Mouse (Mus musculus) lung, embryonic 16.5 days (tissue): ENCODE measurements around the gene Ntf5. TPM values are rescaled to one million over a fixed set of nuclear protein-coding genes. Genes with fewer than 3 reads are reported as not detected.

Experiments used
- ATAC-seq: fragments of 200-750 bp; cut with Nextera tagmentation; 2 replicates; pipeline ENCODE4 v1.8.0; 2017; ENCODE audit warnings: low read depth, mild to moderate bottlenecking, moderate library complexity
- H3K27ac ChIP-seq: fragments of 300-500 bp; sonication (generic); 2 replicates; pipeline ENCODE4 v1.5.1; 2014; ENCODE audit warnings: mild to moderate bottlenecking, control low read depth, low read length
- H3K27me3 ChIP-seq: fragments of 300-500 bp; sonication (generic); 2 replicates; pipeline ENCODE4 v1.6.1; 2014; ENCODE audit warnings: low read depth, low read length, mixed read lengths; ENCODE audit not compliant: control insufficient read depth, insufficient read depth
- H3K36me3 ChIP-seq: fragments of 300-500 bp; sonication (generic); 2 replicates; pipeline ENCODE4 v1.6.1; 2014; ENCODE audit warnings: low read length; ENCODE audit not compliant: control insufficient read depth, insufficient read depth
- H3K4me1 ChIP-seq: fragments of 300-500 bp; sonication (generic); replicated peaks from 2 replicates; pipeline ENCODE4 v1.6.1; 2014; ENCODE audit warnings: low read length, mixed read lengths; ENCODE audit not compliant: control insufficient read depth, insufficient read depth
- H3K4me2 ChIP-seq: fragments of 300-500 bp; sonication (generic); 2 replicates; pipeline ENCODE4 v1.6.1; 2014; ENCODE audit warnings: low read depth, low read length, control low read depth
- H3K4me3 ChIP-seq: fragments of 300-500 bp; sonication (generic); 2 replicates; pipeline ENCODE4 v1.5.1; 2014; ENCODE audit warnings: mild to moderate bottlenecking, low read length, control low read depth
- H3K9ac ChIP-seq: fragments of 300-500 bp; sonication (generic); 2 replicates; pipeline ENCODE4 v1.6.1; 2014; ENCODE audit warnings: low read length, control low read depth
- H3K9me3 ChIP-seq: fragments of 300-500 bp; sonication (generic); 2 replicates; pipeline ENCODE4 v1.6.1; 2016; ENCODE audit warnings: low read length; ENCODE audit not compliant: control insufficient read depth
- WGBS: fragments of 180-500 bp; shearing (Covaris S2); extraction: QIAGEN DNeasy Blood & Tissue Kit; methylation state at CpG from one replicate; pipeline ENCODE4 v1.1.7; 2014; 5-methylcytosine and 5-hydroxymethylcytosine counted together
- polyA plus RNA-seq: library from polyadenylated mRNA; unstranded; fragments of >200 nt; fragmentation: Nextera tagmentation; extraction: Ambion mirVana; gene quantifications from 2 replicates; pipeline ENCODE4 v1.2.1, GENCODE M21; 2015

Gene Ntf5
- polyA plus RNA-seq, 1 experiment from 2014 or later: 3.2 TPM

GRCm38 (mm10) chr7:45433835-45434202, 20.3 kb downstream of the Ntf5 start:
- H3K4me2 ChIP-seq: peak overlapping the region; percentile 87
- no peaks in the 10 kb centered on the region for H3K9me3 ChIP-seq
- H3K27ac ChIP-seq: peak overlapping the region; percentile 86
- peaks cover 8% of the 10 kb centered on the region; the same call in 1 of the 2 replicates for H3K36me3 ChIP-seq
- peak overlapping the region; percentile 88 for H3K4me3 ChIP-seq
- WGBS: under 1% methylated on average over 7 of the region's 7 CpGs
- peak overlapping the region; percentile 87 for H3K9ac ChIP-seq
- peaks cover 33% of the 10 kb centered on the region for H3K4me1 ChIP-seq
- no peaks in the 10 kb centered on the region for H3K27me3 ChIP-seq
- no peak for ATAC-seq

- ATAC-seq: peak; percentile 98
- under 1% methylated on average over 45 of the region's 45 CpGs for WGBS
These were observed 20.9 kb downstream of the Ntf5 start, which contains the start of gene Gys1 for GRCm38 (mm10) chr7:45434203-45435015. Gene Gys1 (plus strand): TSS chr7:45434844.

GRCm38 (mm10) chr7:45435038-45435437, 21.5 kb downstream of the Ntf5 start:
- peak overlapping the region; percentile 92 for H3K27ac ChIP-seq
- no peak for ATAC-seq
- H3K9me3 ChIP-seq: no peaks in the 10 kb centered on the region
- H3K4me2 ChIP-seq: peak overlapping the region; percentile 75
- WGBS: 1% methylated on average over 16 of the region's 16 CpGs
- H3K4me1 ChIP-seq: peaks cover 33% of the 10 kb centered on the region
- H3K4me3 ChIP-seq: peak overlapping the region; percentile 69
- H3K9ac ChIP-seq: peak overlapping the region; percentile 89
- H3K36me3 ChIP-seq: peaks cover 10% of the 10 kb centered on the region
- no peaks in the 10 kb centered on the region for H3K27me3 ChIP-seq

More at GRCm38 (mm10) chr7:45434203-45435015, 20.9 kb downstream of the Ntf5 start, which contains the start of gene Gys1:
- no peaks in the 10 kb centered on the region for H3K9me3 ChIP-seq
- peak within 1 kb of the TSS; percentile 87 for H3K4me2 ChIP-seq
- peak within 1 kb of the TSS; percentile 88 for H3K4me3 ChIP-seq
- no peaks in the 10 kb centered on the region for H3K27me3 ChIP-seq
- peaks cover 33% of the 10 kb centered on the region for H3K4me1 ChIP-seq
- peak within 1 kb of the TSS; percentile 89 for H3K9ac ChIP-seq
- peak within 1 kb of the TSS; percentile 92 for H3K27ac ChIP-seq
- H3K36me3 ChIP-seq: peaks cover 5% of the 10 kb centered on the region; the same call in 1 of the 2 replicates

- peaks cover 14% of the 10 kb centered on the region for H3K36me3 ChIP-seq
- 79% methylated on average over 5 of the region's 5 CpGs for WGBS
- H3K27ac ChIP-seq: no peak overlapping the region
- no peak for ATAC-seq
- no peaks in the 10 kb centered on the region for H3K27me3 ChIP-seq
- peak overlapping the region; percentile 75 for H3K4me2 ChIP-seq
- H3K9me3 ChIP-seq: no peaks in the 10 kb centered on the region
- H3K4me3 ChIP-seq: no peak overlapping the region
- peaks cover 33% of the 10 kb centered on the region for H3K4me1 ChIP-seq
- H3K9ac ChIP-seq: peak overlapping the region; percentile 26; the same call in 1 of the 2 replicates
These were observed 22.9 kb downstream of the Ntf5 start for GRCm38 (mm10) chr7:45436444-45436843.

- Histone ChIP-seq H3K4me3 (no peak overlapping the region), H3K4me1 (peaks cover 33% of the 10 kb centered on the region), H3K27me3 (no peaks in the 10 kb centered on the region), H3K9ac (peak overlapping the region; percentile 35), H3K4me2 (peak overlapping the region; percentile 16), H3K9me3 (no peaks in the 10 kb centered on the region), H3K36me3 (peaks cover 11% of the 10 kb centered on the region), H3K27ac (no peak overlapping the region)
- 48% methylated on average over 6 of the region's 6 CpGs for WGBS
- no peak for ATAC-seq
These were observed 23.6 kb downstream of the Ntf5 start for GRCm38 (mm10) chr7:45437046-45437445.

- no peak within 1 kb of the TSS for H3K4me3 ChIP-seq
These were observed 24.2 kb downstream of the Ntf5 start, which contains the start of gene Ruvbl2 for GRCm38 (mm10) chr7:45437521-45438276. Gene Ruvbl2 (minus strand): TSS chr7:45438096.

GRCm38 (mm10) chr7:45443526-45444420, 30.3 kb downstream of the Ntf5 start:
- peaks cover 43% of the 10 kb centered on the region for H3K36me3 ChIP-seq
- H3K4me3 ChIP-seq: no peak overlapping the region
- no peak for ATAC-seq
- 67% methylated on average over 22 of the region's 22 CpGs for WGBS
- no peaks in the 10 kb centered on the region; the same call in 1 of the 2 replicates for H3K4me1 ChIP-seq
- no peak overlapping the region for H3K9ac ChIP-seq
- no peaks in the 10 kb centered on the region for H3K9me3 ChIP-seq
- no peak overlapping the region for H3K27ac ChIP-seq
- no peak overlapping the region for H3K4me2 ChIP-seq
- no peaks in the 10 kb centered on the region for H3K27me3 ChIP-seq

More at GRCm38 (mm10) chr7:45437521-45438276, 24.2 kb downstream of the Ntf5 start, which contains the start of gene Ruvbl2:
- Histone ChIP-seq H3K9me3 (no peaks in the 10 kb centered on the region), H3K4me2 (peak within 1 kb of the TSS; percentile 18), H3K36me3 (peaks cover 11% of the 10 kb centered on the region), H3K9ac (peak within 1 kb of the TSS; percentile 35), H3K27me3 (no peaks in the 10 kb centered on the region), H3K4me1 (peaks cover 33% of the 10 kb centered on the region), H3K27ac (no peak within 1 kb of the TSS)
- 22% methylated on average over 19 of the region's 19 CpGs for WGBS
- ATAC-seq: no peak

- Histone ChIP-seq H3K9me3 (no peaks in the 10 kb centered on the region), H3K9ac (no peak overlapping the region), H3K27ac (no peak overlapping the region), H3K4me2 (no peak overlapping the region), H3K27me3 (no peaks in the 10 kb centered on the region), H3K36me3 (peaks cover 39% of the 10 kb centered on the region), H3K4me1 (no peaks in the 10 kb centered on the region; the same call in 1 of the 2 replicates), H3K4me3 (no peak overlapping the region)
- ATAC-seq: no peak
These were observed 33.1 kb downstream of the Ntf5 start for GRCm38 (mm10) chr7:45446589-45446988.
